Comparison of ENCODE assay signal across 21 mouse cellular contexts in genomic region chr8:100450380-100450936, GRCm38 (mm10).
DNase-seq lines count a peak whose midpoint lies in the region; ATAC-seq lines count a peak whose summit lies in the region.
"Had no signal": no experiment of that assay in that cellular context is flagged by ENCODE, and none has a peak within 500 bp of the region (broad histone marks: within the 10 kb centered on the region; RNA-seq: fewer than 3 reads in every experiment).

No protein-coding gene starts in this region.

- no peak overlapping the region for H3K4me2 ChIP-seq in forebrain, embryonic 15.5 days (replicated peaks)
- no peak overlapping the region for H3K4me2 ChIP-seq in forebrain, embryonic 16.5 days (ENCODE audit: low read length)
- no peak overlapping the region for H3K4me2 ChIP-seq in midbrain, embryonic 16.5 days (ENCODE audit: low read length)
- no peak overlapping the region for H3K4me2 ChIP-seq in midbrain, embryonic 13.5 days (replicated peaks)
- H3K4me2 ChIP-seq: heart, embryonic 11.5 days; limb, embryonic 15.5 days; lung, embryonic 14.5 days had no signal

- no peak overlapping the region for H3K4me3 ChIP-seq in forebrain, embryonic 15.5 days
- no peak overlapping the region for H3K4me3 ChIP-seq in forebrain, embryonic 16.5 days (replicated peaks; ENCODE audit: low read length)
- no peak overlapping the region for H3K4me3 ChIP-seq in midbrain, embryonic 16.5 days (ENCODE audit: low read depth, low read length)
- no peak overlapping the region for H3K4me3 ChIP-seq in midbrain, embryonic 13.5 days (replicated peaks)
- H3K4me3 ChIP-seq: embryonic facial prominence, embryonic 10.5 days; limb, embryonic 15.5 days; megakaryocyte, embryonic 14.5 days had no signal

- no peak for ATAC-seq in forebrain, embryonic 15.5 days (replicated peaks)
- no peak for ATAC-seq in forebrain, embryonic 16.5 days
- ATAC-seq in midbrain, embryonic 16.5 days: peak; percentile 66
- no peak for ATAC-seq in midbrain, embryonic 13.5 days
- ATAC-seq: hindbrain, embryonic 16.5 days; intestine, embryonic 16.5 days had no signal

- H3K27me3 ChIP-seq in forebrain, embryonic 15.5 days: no peaks in the 10 kb centered on the region
- H3K27me3 ChIP-seq in forebrain, embryonic 16.5 days (replicated peaks; ENCODE audit: control insufficient read depth, insufficient read depth, low read length): no peaks in the 10 kb centered on the region
- H3K27me3 ChIP-seq in midbrain, embryonic 16.5 days (ENCODE audit: control insufficient read depth, insufficient read depth, low read depth, low read length): no peaks in the 10 kb centered on the region
- H3K27me3 ChIP-seq in midbrain, embryonic 13.5 days: no peaks in the 10 kb centered on the region
- H3K27me3 ChIP-seq: limb, embryonic 15.5 days; megakaryocyte, embryonic 14.5 days had no signal

- H3K27ac ChIP-seq in forebrain, embryonic 15.5 days (replicated peaks): peak overlapping the region; percentile 19; the same call in 1 of the 2 replicates
- no peak overlapping the region for H3K27ac ChIP-seq in forebrain, embryonic 16.5 days (ENCODE audit: low read length)
- H3K27ac ChIP-seq in midbrain, embryonic 16.5 days (ENCODE audit: low read length): 0 out of 2 replicates have a peak overlapping the region, but pooled peaks have one; percentile 46
- H3K27ac ChIP-seq in midbrain, embryonic 13.5 days: no peak overlapping the region
- H3K27ac ChIP-seq: embryonic facial prominence, embryonic 10.5 days; limb, embryonic 15.5 days; liver, embryonic 14.5 days had no signal

- H3K9ac ChIP-seq in forebrain, embryonic 15.5 days (replicated peaks): no peak overlapping the region
- H3K9ac ChIP-seq in forebrain, embryonic 16.5 days (replicated peaks; ENCODE audit: low read depth, low read length): no peak overlapping the region
- H3K9ac ChIP-seq in midbrain, embryonic 16.5 days (ENCODE audit: low read depth, low read length): no peak overlapping the region
- no peak overlapping the region for H3K9ac ChIP-seq in midbrain, embryonic 13.5 days (replicated peaks)
- H3K9ac ChIP-seq: limb, embryonic 15.5 days; liver, embryonic 14.5 days; lung, embryonic 14.5 days had no signal

- H3K36me3 ChIP-seq in forebrain, embryonic 15.5 days: no peaks in the 10 kb centered on the region
- H3K36me3 ChIP-seq in forebrain, embryonic 16.5 days (ENCODE audit: control insufficient read depth, insufficient read depth): no peaks in the 10 kb centered on the region
- H3K36me3 ChIP-seq in midbrain, embryonic 16.5 days (ENCODE audit: control insufficient read depth, insufficient read depth, low read length): no peaks in the 10 kb centered on the region
- no peaks in the 10 kb centered on the region for H3K36me3 ChIP-seq in midbrain, embryonic 13.5 days
- H3K36me3 ChIP-seq: embryonic facial prominence, embryonic 10.5 days; limb, embryonic 15.5 days had no signal

- H3K4me1 ChIP-seq in forebrain, embryonic 15.5 days: no peaks in the 10 kb centered on the region
- H3K4me1 ChIP-seq in forebrain, embryonic 16.5 days (replicated peaks; ENCODE audit: control insufficient read depth, insufficient read depth, low read length): peaks cover 2% of the 10 kb centered on the region; the same call in 1 of the 2 replicates
- 0 out of 2 replicates have a peak, but pooled peaks cover 2% of the 10 kb centered on the region for H3K4me1 ChIP-seq in midbrain, embryonic 16.5 days (ENCODE audit: control insufficient read depth, insufficient read depth, low read length)
- H3K4me1 ChIP-seq in midbrain, embryonic 13.5 days (replicated peaks): no peaks in the 10 kb centered on the region; the same call in 1 of the 2 replicates
- H3K4me1 ChIP-seq: embryonic facial prominence, embryonic 10.5 days; limb, embryonic 15.5 days; megakaryocyte, embryonic 14.5 days had no signal

- H3K9me3 ChIP-seq in forebrain, embryonic 15.5 days: no peaks in the 10 kb centered on the region
- no peaks in the 10 kb centered on the region for H3K9me3 ChIP-seq in forebrain, embryonic 16.5 days (ENCODE audit: control insufficient read depth, low read length)
- 0 out of 2 replicates have a peak, but pooled peaks cover 3% of the 10 kb centered on the region for H3K9me3 ChIP-seq in midbrain, embryonic 16.5 days (replicated peaks; ENCODE audit: control insufficient read depth, low read length, poor library complexity, severe bottlenecking)
- no peaks in the 10 kb centered on the region for H3K9me3 ChIP-seq in midbrain, embryonic 13.5 days
- H3K9me3 ChIP-seq: embryonic facial prominence, embryonic 10.5 days; limb, embryonic 15.5 days; megakaryocyte, embryonic 14.5 days had no signal

- peak; percentile 47 for DNase-seq in layer of hippocampus, adult 9-11 months
- no peak for DNase-seq in cerebellum, adult 18-20 months
- DNase-seq in right cerebral cortex, postnatal 25 days: no peak
- DNase-seq: cerebellum, adult 9-11 months; gastrocnemius, postnatal 10 days; kidney, postnatal 25 days; lung, embryonic 14.5 days; lung, postnatal 36 days; right cerebral cortex, postnatal 4 days; thymus, postnatal 36 days had no signal

Comparison
In these comparisons a context has a peak if more than half of its experiments do, and no peak if none do; other contexts are left out.
1. H3K27ac ChIP-seq: peak in forebrain, embryonic 15.5 days (single experiment) and midbrain, embryonic 16.5 days (single experiment); none in forebrain, embryonic 16.5 days (single experiment) and midbrain, embryonic 13.5 days (single experiment).